Comparison of ENCODE assay signal across 14 mouse cellular contexts in the genomic region with DNA sequence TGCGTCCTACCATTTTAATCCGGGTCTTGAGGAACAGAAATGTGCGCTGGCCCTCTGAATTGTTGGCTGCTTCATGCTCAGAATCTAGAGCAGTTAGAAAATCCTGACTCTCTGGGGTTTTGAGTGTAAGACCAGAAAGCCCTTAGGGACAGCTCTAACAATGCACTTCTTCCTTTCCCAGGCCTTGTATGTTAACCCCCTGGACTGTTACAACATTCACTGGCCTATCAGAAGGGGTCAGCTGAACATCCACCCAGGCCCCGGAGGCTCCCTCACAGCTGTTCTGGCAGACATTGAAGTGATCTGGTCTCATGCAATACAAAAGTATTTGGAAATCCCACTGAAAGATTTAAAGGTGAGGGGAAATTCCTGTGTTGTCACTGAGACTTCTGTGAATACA. TPM values are rescaled to one million over a fixed set of nuclear protein-coding genes. Genes with fewer than 3 reads are reported as not detected.
"Had no signal": no experiment of that assay in that cellular context is flagged by ENCODE, and none has a peak within 500 bp of the region (broad histone marks: within the 10 kb centered on the region; RNA-seq: fewer than 3 reads in every experiment).

No protein-coding gene starts in this region.

- DNase-seq: left cerebral cortex, postnatal 4 days; liver; liver, embryonic 13.5 days; liver, postnatal 0 days; lung, adult 18-20 months; lung, adult 2 months; lung, embryonic 14.5 days; lung, postnatal 10 days; lung, postnatal 14 days; lung, postnatal 36 days; lung, postnatal 4 days; midbrain, embryonic 14.5 days had no signal

RNA-seq across cellular contexts. Expression of a gene that starts 22.6 kb away (rescaled TPM):
- total RNA-seq: megakaryocyte-erythroid progenitor cell, adult 5-6 weeks; monocyte, adult 5-6 weeks had no signal

RNA-seq across cellular contexts. Expression of a gene that starts 22.7 kb away (rescaled TPM):
- total RNA-seq: monocyte, adult 5-6 weeks had no signal
